Mouse (Mus musculus) brain, embryonic 14.5 days (tissue): ENCODE data around the gene Il1rl1. TPM values are rescaled to one million over a fixed set of nuclear protein-coding genes. Genes with fewer than 3 reads are reported as not detected.
A peak's percentile ranks its signal among the peaks of the same experiment; 100 is the strongest.

Source experiments
- DNase-seq: peaks from one replicate; pipeline ENCODE4 v3.0.0-alpha.2; 2011; ENCODE audit warnings: low read depth
- CTCF ChIP-seq: fragments of 200-500 bp; IDR thresholded peaks from 2 replicates; pipeline ENCODE4 v1.5.1; 2012; ENCODE audit warnings: inconsistent platforms, mild to moderate bottlenecking, moderate library complexity, borderline replicate concordance; ENCODE audit not compliant: insufficient read depth, insufficient read length; ENCODE audit errors: extremely low read depth
- POLR2A ChIP-seq: fragments of 200-500 bp; IDR thresholded peaks from 2 replicates; pipeline ENCODE4 v1.6.1; 2012; ENCODE audit warnings: mild to moderate bottlenecking, inconsistent platforms, borderline replicate concordance; ENCODE audit not compliant: poor library complexity, insufficient read depth, insufficient read length, severe bottlenecking; ENCODE audit errors: extremely low read depth
- polyA plus RNA-seq: library from polyadenylated mRNA; depleted of rRNA; stranded (reverse); fragments of >200 nt; gene quantifications from 2 replicates; pipeline ENCODE4 v1.2.3, GENCODE M21; 2012; rRNA removed

The Il1rl1 gene
- 0.16 and 0.42 TPM in 2 replicates for polyA plus RNA-seq

DNA sequence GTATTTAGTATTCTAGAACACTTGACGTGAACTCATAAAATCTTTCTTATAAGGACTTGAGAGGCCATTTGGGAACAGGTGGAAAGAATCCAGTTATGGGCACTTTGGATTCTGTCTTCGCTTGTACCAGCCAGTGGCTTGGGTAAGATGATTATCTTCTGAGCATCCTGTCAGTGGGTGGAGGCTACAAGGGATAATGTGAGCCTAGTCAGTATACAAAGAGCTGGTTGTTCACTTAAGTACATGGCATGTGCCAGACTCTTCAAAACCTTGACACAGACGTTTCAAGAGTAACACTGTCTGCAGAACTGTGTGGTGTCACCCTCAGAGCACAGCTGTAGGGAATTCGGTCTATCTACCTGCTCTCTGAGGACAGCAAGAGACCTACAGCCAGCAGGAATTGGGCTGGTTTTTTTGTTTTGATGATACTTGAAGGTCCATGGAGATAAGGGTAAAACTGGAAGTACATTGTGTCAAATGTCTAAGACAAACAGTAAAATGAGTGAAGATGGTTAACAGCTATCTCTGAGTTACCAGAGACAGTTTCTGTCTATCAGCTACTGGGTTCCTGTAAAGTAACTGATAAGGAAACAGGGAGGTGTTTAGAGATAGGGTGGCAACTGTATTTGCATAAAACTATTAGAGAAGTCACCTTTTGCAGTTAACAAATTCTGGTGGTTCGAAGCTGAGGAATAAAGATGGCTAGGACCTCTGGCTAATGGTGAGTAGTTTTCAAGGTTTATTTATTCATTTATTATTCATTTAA is at the start of gene Il1rl1:
Il1rl1 (plus strand) TSS at position 661 of the 766 bp plus-strand sequence.
- no peak for DNase-seq
- TF ChIP-seq CTCF = no peak
- TF ChIP-seq POLR2A = no peak

GRCm38 (mm10) chr1:40380111-40380510 is 49.3 kb upstream of the Il1rl1 start:
- peak; percentile 62 for DNase-seq

GRCm38 (mm10) chr1:40380990-40381389 is 48.4 kb upstream of the Il1rl1 start:
- DNase-seq = no peak
- TF ChIP-seq CTCF (no peak), POLR2A (no peak)

More at GRCm38 (mm10) chr1:40380111-40380510, 49.3 kb upstream of the Il1rl1 start:
- TF ChIP-seq CTCF (peak; percentile 48; the same call in 1 of the 2 replicates), POLR2A (no peak)

DNA sequence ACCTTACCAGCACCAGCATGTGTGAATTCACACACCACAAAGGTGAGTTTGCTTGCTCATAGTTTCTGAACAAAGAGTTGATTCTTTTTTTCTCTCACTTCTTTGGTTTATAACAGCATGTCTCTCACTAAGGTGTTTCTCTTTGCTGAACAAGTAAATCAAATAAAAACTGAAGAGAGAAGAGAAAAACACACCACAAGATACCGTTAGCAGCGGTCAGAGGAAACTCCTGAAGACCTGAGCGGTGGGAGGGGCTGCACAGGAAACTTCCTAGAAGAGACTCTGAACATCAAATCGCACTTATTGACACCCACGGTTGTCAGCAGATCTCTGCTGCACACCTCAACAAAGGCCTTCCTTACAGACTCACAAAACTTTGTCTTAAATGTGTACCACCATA is 46.5 kb upstream of the Il1rl1 start:
- TF ChIP-seq CTCF (no peak), POLR2A (no peak)
- DNase-seq = no peak

GRCm38 (mm10) chr1:40384931-40385545 is 44.3 kb upstream of the Il1rl1 start:
- TF ChIP-seq CTCF = no peak
- no peak for TF ChIP-seq POLR2A
- DNase-seq = no peak

DNA sequence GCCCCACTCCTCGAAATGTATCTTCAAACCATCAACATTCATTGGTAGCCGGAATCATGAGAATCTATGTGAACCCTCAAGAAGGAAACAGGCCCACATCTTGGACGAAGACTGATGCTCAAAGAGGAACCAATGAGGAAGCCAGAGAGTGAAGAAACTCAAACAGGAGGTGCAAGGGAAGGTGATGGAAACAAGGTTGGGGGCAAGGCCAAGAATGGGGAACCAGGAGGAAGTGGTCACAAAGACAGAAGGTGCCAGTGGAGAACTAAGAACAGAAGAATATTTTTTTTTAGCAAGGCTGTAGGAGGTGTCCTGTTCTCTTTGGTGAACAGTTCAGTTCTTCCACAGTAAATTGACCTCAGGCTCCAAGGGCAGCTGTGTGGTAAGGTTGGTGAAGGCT is 38.0 kb upstream of the Il1rl1 start:
- TF ChIP-seq CTCF (no peak), POLR2A (no peak)
- DNase-seq = no peak

- TF ChIP-seq POLR2A (no peak), CTCF (no peak)
- DNase-seq = no peak
Observed at GRCm38 (mm10) chr1:40392535-40392934, 36.8 kb upstream of the Il1rl1 start.

DNA sequence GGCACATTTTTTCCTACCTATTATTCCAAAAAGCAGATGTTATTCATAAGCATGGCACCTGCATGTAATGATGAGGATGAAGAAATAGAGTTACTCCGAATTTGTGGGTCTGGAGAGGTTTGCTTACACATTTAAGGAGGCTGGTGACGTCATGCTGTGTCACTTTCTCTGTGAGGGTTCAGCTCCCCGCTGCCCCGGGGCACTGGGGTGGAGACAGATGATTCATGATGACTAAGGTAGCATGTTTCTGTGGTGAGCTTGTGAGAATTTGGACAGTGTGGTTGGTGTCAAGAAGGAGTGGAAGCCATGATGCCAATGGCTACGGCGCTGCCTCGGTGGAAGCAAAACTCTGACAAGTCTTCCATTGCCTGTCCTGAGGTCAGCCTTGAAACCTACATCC is 36.2 kb upstream of the Il1rl1 start:
- TF ChIP-seq POLR2A = no peak
- no peak for TF ChIP-seq CTCF
- no peak for DNase-seq

- DNase-seq = no peak
- TF ChIP-seq POLR2A (no peak), CTCF (no peak)
Observed at GRCm38 (mm10) chr1:40399639-40400038, 29.7 kb upstream of the Il1rl1 start.

DNA sequence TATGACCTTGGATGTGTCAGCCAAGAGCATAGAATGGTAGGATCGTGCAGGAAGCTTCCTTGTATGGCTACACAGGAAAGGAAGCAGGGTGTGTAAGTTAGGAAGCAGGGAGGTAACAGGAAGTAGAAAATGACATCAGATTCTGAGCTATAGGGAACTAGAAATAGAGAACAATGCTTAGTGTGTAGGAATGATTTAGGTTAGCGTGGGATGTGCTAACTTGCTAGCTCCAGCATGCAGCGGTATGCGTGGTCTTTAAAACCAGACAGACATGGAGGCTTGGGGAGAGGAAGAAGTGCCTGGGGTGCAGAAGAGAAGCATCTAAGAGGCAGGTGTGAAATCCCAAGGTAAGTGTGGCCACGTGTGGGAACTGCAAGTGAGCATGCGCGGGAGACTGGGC is 24.7 kb upstream of the Il1rl1 start:
- DNase-seq = no peak
- no peak for TF ChIP-seq POLR2A
- no peak for TF ChIP-seq CTCF

DNA sequence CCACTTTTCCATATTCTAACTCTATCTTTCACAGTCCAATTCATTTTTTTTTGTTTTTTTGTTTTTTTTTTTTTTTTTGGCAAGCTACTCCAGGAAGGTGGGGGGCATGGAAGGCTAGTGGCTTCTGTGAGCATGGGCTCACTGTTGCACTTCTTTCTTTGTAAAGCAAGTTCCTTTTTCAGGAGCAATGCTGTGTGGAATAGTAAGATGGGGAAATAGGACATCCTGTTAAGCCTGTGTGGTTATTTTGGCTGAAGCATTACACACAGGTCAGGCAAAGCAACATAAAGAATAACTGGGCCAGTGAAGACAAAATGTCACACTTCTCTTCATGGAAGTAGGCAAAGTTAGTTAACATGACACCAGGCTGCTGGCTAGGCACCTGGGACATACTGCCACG is 19.5 kb upstream of the Il1rl1 start:
- TF ChIP-seq POLR2A (no peak), CTCF (no peak)
- DNase-seq = no peak

GRCm38 (mm10) chr1:40413039-40413438 is 16.3 kb upstream of the Il1rl1 start:
- no peak for DNase-seq
- TF ChIP-seq POLR2A = no peak

GRCm38 (mm10) chr1:40414276-40414675 is 15.1 kb upstream of the Il1rl1 start:
- no peak for DNase-seq
- TF ChIP-seq CTCF (no peak), POLR2A (no peak)
